Mouse (Mus musculus): Measurements from ENCODE around the gene Ksr2.
A peak's percentile ranks its signal among the peaks of the same experiment; 100 is the strongest.

GRCm38 (mm10) chr5:117584428-117584827 is 170.6 kb downstream of the Ksr2 start:
- TF ChIP-seq CTCF (IDR thresholded peaks at IDR 0.05; ENCODE audit: extremely low read depth, insufficient read depth, low read length) (peak; percentile 28; the same call in 1 of the 2 replicates), POLR2A (IDR thresholded peaks at IDR 0.05; ENCODE audit: extremely low read depth, insufficient read depth, low read length) (no peak)
